Mouse (Mus musculus) embryonic facial prominence, embryonic 12.5 days (tissue): ENCODE measurements around the gene Glrx. TPM values are rescaled to one million over a fixed set of nuclear protein-coding genes. Genes with fewer than 3 reads are reported as not detected.
"Not testable (repeated sequence)": the region's sequence is repeated elsewhere in the genome, so short reads cannot be mapped to it uniquely, and the experiment has no call there.

Source experiments
- ATAC-seq: fragments of 200-750 bp; cut with Nextera tagmentation; 2 replicates; pipeline ENCODE4 v1.8.0; 2017; ENCODE audit not compliant: insufficient number of reproducible peaks, insufficient read depth, low FRiP score, low TSS enrichment
- H3K27ac ChIP-seq: fragments of 300-500 bp; sonication (generic); 2 replicates; pipeline ENCODE4 v1.5.1; 2016; ENCODE audit warnings: mild to moderate bottlenecking
- H3K27me3 ChIP-seq: fragments of 300-500 bp; sonication (generic); 2 replicates; pipeline ENCODE4 v1.6.1; 2016; ENCODE audit warnings: mild to moderate bottlenecking, moderate library complexity
- H3K36me3 ChIP-seq: fragments of 300-500 bp; sonication (generic); 2 replicates; pipeline ENCODE4 v1.6.1; 2016; ENCODE audit warnings: mild to moderate bottlenecking
- H3K4me1 ChIP-seq: fragments of 300-500 bp; sonication (generic); 2 replicates; pipeline ENCODE4 v1.6.1; 2016
- H3K4me2 ChIP-seq: fragments of 300-500 bp; sonication (generic); replicated peaks from 2 replicates; pipeline ENCODE4 v1.6.1; 2016; ENCODE audit warnings: mild to moderate bottlenecking, moderate library complexity
- H3K4me3 ChIP-seq: fragments of 300-500 bp; sonication (generic); 2 replicates; pipeline ENCODE4 v1.5.1; 2016; ENCODE audit warnings: mild to moderate bottlenecking
- H3K9ac ChIP-seq: fragments of 300-500 bp; sonication (generic); 2 replicates; pipeline ENCODE4 v1.6.1; 2016; ENCODE audit warnings: mild to moderate bottlenecking, moderate library complexity
- H3K9me3 ChIP-seq: fragments of 300-500 bp; sonication (generic); 2 replicates; pipeline ENCODE4 v1.6.1; 2016; ENCODE audit warnings: mild to moderate bottlenecking, moderate library complexity
- WGBS: fragments of 180-500 bp; shearing (Covaris S2); methylation state at CpG from one replicate; pipeline ENCODE4 v1.1.7; 2016; 5-methylcytosine and 5-hydroxymethylcytosine counted together
- polyA plus RNA-seq: library from polyadenylated mRNA; unstranded; fragments of >200 nt; fragmentation: Nextera tagmentation; extraction: Ambion mirVana; gene quantifications from 2 replicates; pipeline ENCODE4 v1.2.1, GENCODE M21; 2016

The Glrx gene
- polyA plus RNA-seq, 1 experiment from 2014 or later, result 30.0 TPM

DNA sequence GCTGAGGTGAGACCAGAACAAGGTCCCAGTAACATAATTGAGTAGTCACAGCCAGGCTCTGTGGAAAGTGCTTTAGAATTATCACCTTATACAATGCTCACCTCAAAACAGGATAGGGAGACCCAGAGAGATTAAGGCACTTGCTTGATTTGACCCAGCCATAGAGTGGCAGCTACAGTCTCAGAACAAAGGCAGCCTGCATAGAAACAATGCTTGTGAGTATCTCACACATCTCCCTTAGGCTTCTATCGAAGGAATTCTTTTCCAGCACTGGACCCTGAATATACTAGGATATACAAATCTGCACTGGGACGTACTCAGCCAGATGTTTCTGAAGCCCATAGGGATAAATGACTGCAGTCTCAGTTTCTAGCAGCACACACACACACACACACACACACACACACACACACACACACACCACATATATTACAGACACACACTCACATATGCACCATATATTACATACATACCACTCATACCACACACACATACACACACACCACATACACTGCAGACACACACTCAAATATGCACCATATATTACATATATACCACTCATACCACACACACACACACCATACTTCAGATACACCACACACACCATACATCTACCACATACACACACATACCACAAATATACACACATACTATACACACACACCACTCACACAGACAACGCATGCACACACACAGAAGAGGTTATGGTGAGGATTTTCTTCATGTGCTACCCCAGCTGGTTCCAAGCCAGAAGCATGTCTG, 20.5 kb upstream of the Glrx start:
- H3K4me2 ChIP-seq, result no peak overlapping the region
- no peaks in the 10 kb centered on the region for H3K9me3 ChIP-seq
- H3K4me1 ChIP-seq, result no peaks in the 10 kb centered on the region
- 68% methylated on average over 3 of the region's 3 CpGs for WGBS
- no peaks in the 10 kb centered on the region for H3K36me3 ChIP-seq
- H3K4me3 ChIP-seq, result no peak overlapping the region
- no peak overlapping the region for H3K9ac ChIP-seq
- H3K27me3 ChIP-seq, result no peaks in the 10 kb centered on the region
- ATAC-seq, result no peak
- no peak overlapping the region for H3K27ac ChIP-seq

DNA sequence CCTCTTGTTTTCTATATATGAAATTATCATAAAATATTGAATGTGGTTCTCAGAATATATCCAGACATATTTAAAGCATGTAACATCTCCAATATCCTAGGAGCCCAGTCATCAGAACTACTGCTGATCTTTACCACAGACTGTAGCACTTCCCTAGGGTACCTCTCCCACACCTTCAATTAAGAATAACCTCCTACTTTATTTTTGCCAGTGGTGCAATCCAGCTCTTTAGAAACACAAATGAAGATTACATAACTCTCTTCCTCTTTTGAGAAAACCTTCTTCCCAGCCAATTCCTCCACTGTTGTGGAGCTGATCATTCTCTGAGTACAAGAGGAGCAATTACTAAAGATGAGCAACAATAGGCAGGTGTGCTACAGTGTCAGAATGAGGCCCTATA, 19.8 kb upstream of the Glrx start:
- no peak for ATAC-seq
- H3K4me2 ChIP-seq, result no peak overlapping the region
- no peak overlapping the region for H3K4me3 ChIP-seq
- no peaks in the 10 kb centered on the region for H3K27me3 ChIP-seq
- H3K9ac ChIP-seq, result no peak overlapping the region
- H3K27ac ChIP-seq, result no peak overlapping the region
- H3K36me3 ChIP-seq, result no peaks in the 10 kb centered on the region
- no peaks in the 10 kb centered on the region for H3K4me1 ChIP-seq
- no peaks in the 10 kb centered on the region for H3K9me3 ChIP-seq

DNA sequence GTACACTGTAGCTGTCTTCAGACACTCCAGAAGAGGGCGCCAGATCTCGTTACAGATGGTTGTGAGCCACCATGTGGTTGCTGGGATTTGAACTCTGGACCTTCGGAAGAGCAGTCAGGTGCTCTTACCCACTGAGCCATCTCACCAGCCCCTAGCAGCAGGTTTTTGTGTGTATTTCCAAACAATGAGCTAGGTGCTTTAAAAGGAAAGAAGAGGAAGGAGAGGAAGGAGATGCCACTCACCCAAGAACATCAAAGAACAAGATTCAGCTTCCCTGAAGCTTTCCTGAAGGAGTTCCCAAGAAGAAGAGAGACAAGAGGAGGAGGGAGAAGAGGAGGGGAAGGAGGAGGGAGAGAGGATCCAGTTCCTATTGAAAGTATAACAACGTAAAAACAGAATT, 17.3 kb upstream of the Glrx start:
- not testable (repeated sequence) for H3K27me3 ChIP-seq, H3K9ac ChIP-seq, H3K4me3 ChIP-seq, H3K4me2 ChIP-seq, ATAC-seq, H3K36me3 ChIP-seq, H3K9me3 ChIP-seq, H3K4me1 ChIP-seq, H3K27ac ChIP-seq
- WGBS, result 91% methylated on average over 4 of the region's 4 CpGs

DNA sequence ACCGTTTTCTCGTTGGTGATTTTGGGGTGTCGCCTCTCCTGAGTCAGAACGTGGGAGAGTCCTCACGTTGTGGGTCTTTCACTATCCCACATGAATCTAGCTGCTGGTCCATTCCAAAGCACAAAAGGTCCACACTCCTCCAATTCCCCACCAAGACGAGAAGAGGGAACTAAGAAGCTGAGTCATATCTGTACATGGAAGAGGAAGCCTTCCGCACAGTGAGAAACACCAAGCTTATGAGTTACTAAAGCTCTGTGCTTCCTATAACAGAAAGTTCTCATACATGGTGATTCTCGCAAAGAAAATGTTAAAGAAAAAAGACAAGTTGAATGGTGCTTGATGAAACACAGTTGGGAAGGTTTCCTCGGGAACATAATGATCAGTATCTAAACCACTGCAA, 16.5 kb upstream of the Glrx start:
- Histone ChIP-seq H3K36me3 (no peaks in the 10 kb centered on the region), H3K9me3 (no peaks in the 10 kb centered on the region), H3K27me3 (no peaks in the 10 kb centered on the region), H3K4me1 (no peaks in the 10 kb centered on the region), H3K4me3 (no peak overlapping the region), H3K9ac (no peak overlapping the region), H3K27ac (no peak overlapping the region), H3K4me2 (no peak overlapping the region)
- ATAC-seq, result no peak
- 87% methylated on average over 9 of the region's 9 CpGs for WGBS

DNA sequence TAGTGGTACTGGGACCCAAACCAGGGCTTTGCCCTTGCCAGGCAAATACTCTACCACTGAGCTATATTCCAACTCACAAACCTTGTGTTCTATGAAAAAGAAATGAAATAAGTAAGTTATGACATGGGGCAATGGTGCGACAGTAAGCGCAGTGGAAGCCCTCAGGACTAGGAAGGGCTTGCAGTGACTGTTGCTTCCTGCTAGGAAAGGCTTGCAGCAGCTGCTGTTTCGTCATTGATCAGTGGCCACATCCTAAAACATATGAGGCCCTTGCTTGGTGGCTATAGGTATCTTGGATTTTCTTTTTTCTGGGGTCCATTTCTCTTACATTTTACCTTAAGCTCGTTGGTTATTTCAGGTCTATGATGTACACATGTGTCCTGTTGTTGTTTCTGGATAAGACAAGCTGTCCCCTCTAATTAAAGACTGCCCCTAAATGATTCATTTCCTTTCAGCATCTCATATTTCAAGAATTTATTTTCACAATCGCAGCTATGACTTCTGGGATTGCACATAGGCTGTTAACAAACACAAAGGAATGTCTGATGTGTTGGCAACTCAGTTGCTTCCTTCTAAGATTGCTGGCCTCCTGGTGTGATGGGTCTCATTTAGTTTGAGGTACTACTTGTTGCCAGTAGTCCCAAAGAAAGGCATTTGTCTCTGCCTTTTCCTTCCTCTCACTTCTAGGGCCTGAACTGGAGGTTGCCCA, 14.9 kb upstream of the Glrx start:
- Histone ChIP-seq H3K9ac (no peak overlapping the region), H3K4me1 (no peaks in the 10 kb centered on the region), H3K27ac (no peak overlapping the region), H3K27me3 (no peaks in the 10 kb centered on the region), H3K4me3 (no peak overlapping the region), H3K4me2 (no peak overlapping the region), H3K36me3 (no peaks in the 10 kb centered on the region), H3K9me3 (no peaks in the 10 kb centered on the region)
- WGBS, result 72% methylated on average over 5 of the region's 5 CpGs
- ATAC-seq, result no peak

DNA sequence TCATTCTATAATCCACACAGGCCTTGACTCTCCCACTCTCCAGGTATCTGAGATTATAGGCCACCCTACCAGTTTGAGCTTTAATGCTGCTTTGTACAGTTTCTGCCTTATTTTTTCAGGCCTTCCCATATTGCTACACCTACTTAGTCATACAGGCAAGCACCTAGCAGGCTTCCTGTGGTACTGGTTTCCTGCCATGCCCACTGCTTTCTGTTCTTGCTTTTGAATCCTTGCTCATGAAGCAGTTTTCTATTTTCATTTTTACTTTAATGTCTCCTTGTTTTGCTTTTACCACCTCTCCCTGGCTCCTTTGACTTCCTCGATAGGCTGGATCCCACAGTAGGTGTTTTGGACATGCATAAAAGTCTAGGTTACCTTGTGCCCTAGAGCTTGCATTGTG, 14.3 kb upstream of the Glrx start:
- 93% methylated on average over 1 of the region's 1 CpGs for WGBS
- Histone ChIP-seq H3K4me2 (no peak overlapping the region), H3K9ac (no peak overlapping the region), H3K36me3 (no peaks in the 10 kb centered on the region), H3K4me1 (no peaks in the 10 kb centered on the region), H3K27me3 (no peaks in the 10 kb centered on the region), H3K27ac (no peak overlapping the region), H3K9me3 (no peaks in the 10 kb centered on the region), H3K4me3 (no peak overlapping the region)
- no peak for ATAC-seq

DNA sequence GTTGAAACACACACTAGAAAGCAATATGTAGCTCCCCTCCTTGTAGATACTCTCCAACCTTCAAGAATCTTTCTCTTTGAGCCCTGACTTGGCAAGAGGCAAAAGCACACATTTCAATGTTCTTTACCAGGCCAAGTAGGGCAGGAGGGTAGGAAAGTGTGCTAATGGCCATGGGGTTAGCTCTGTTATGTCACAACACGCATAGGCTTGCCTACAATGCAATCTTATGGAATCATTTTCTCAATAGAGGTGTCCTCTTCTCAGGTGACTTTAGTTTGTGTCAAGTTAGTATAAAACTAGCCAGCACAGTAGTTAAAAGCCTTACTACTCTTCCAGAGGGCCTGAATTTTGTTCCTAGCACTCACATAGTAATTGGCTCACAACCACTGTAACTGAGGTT, 9.0 kb upstream of the Glrx start:
- 90% methylated on average over 1 of the region's 1 CpGs for WGBS
- H3K4me1 ChIP-seq, result no peaks in the 10 kb centered on the region
- no peak overlapping the region for H3K4me2 ChIP-seq
- no peak overlapping the region for H3K27ac ChIP-seq
- no peak overlapping the region for H3K4me3 ChIP-seq
- H3K36me3 ChIP-seq, result no peaks in the 10 kb centered on the region
- no peaks in the 10 kb centered on the region for H3K9me3 ChIP-seq
- no peaks in the 10 kb centered on the region for H3K27me3 ChIP-seq
- H3K9ac ChIP-seq, result no peak overlapping the region
- no peak for ATAC-seq

DNA sequence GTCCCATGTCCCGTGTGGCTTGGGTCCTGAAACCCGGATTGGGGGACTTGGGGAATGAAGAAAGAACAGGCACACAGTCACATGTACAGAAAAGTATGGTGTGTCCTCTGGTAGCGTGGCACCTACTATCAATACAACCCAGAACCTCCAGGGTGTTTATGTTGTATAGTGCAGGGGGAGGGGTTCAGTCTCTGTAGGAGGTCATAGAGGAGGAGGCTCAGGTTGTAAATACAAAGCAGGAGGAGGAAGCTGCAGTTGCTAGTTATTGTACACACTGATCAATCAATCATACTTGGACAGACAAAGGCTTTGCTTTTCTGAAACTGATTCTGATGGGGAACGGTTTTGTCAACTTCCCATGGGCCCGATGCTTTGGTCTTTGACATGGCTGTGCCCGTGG, 8.0 kb upstream of the Glrx start:
- H3K9me3 ChIP-seq, result no peaks in the 10 kb centered on the region
- H3K27ac ChIP-seq, result no peak overlapping the region
- no peak overlapping the region for H3K9ac ChIP-seq
- H3K4me2 ChIP-seq, result no peak overlapping the region
- H3K4me1 ChIP-seq, result no peaks in the 10 kb centered on the region
- H3K27me3 ChIP-seq, result no peaks in the 10 kb centered on the region
- 78% methylated on average over 6 of the region's 6 CpGs for WGBS
- ATAC-seq, result no peak
- H3K4me3 ChIP-seq, result no peak overlapping the region
- H3K36me3 ChIP-seq, result no peaks in the 10 kb centered on the region

DNA sequence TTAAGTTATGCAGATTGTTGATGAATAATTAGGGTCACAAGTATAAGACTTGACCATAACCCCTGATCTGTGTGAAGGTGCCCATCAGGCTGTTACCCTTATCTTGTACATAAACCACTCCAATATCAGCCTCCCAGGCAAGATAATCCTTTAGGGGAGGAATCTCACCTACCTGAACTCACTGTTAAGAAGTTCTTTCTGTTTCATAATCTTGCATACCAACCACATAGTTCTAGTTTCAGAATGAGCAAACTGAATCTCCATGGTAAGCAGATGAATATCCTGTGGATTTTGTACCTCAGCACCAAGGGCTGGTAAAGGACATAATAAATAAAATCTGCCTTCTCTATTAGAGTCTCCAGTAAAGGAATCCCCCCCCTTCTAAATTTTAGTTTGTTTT, 7.0 kb upstream of the Glrx start:
- ATAC-seq, result no peak
- Histone ChIP-seq H3K4me2 (no peak overlapping the region), H3K4me1 (no peaks in the 10 kb centered on the region), H3K27me3 (no peaks in the 10 kb centered on the region), H3K27ac (no peak overlapping the region), H3K9ac (no peak overlapping the region), H3K9me3 (no peaks in the 10 kb centered on the region), H3K36me3 (no peaks in the 10 kb centered on the region), H3K4me3 (no peak overlapping the region)

DNA sequence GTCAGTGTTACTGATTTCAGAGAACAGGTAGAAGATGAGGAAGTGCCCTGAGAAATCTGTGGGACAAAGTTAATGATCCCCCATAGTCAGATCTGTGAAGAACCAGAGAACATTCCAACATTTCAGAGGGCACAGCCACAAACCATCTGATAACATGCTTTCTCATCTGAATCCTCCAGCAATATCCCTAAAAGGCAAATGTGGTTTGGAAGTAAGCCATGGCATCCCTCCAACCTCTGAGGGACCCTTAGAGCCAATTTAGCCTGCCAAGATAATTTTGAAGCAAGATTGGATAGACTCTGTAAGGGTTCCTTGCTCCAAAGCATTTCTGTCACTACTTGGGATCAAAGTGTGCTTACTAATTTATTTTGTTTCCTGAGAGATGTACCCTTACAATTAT, 6.2 kb upstream of the Glrx start:
- H3K27ac ChIP-seq, result no peak overlapping the region
- no peak overlapping the region for H3K4me2 ChIP-seq
- ATAC-seq, result no peak
- no peaks in the 10 kb centered on the region for H3K9me3 ChIP-seq
- H3K4me1 ChIP-seq, result no peaks in the 10 kb centered on the region
- no peak overlapping the region for H3K9ac ChIP-seq
- H3K27me3 ChIP-seq, result no peaks in the 10 kb centered on the region
- H3K36me3 ChIP-seq, result no peaks in the 10 kb centered on the region
- no peak overlapping the region for H3K4me3 ChIP-seq

DNA sequence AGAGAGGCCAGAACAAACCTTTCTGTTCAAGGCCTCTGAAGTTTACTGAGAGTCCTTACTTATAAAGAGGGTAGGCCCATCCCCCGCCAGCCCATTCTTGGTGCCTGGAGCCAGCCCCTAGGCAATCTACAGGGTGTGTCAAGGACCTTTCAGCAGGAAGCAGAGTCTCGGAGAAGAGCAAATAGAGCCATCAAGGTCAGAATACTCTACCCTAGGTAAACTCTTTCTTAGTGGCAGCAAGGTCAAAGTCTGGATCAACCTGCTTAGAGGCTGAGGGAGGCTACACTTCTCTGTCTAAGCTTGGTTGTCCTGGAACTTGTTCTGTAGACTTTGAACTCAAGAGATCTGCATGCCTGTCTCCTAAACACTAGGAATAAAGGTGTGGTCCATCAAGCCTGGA, 4.2 kb upstream of the Glrx start:
- Histone ChIP-seq H3K9me3 (no peaks in the 10 kb centered on the region), H3K4me2 (no peak overlapping the region), H3K36me3 (no peaks in the 10 kb centered on the region), H3K4me3 (no peak overlapping the region), H3K27me3 (no peaks in the 10 kb centered on the region), H3K9ac (no peak overlapping the region), H3K27ac (no peak overlapping the region), H3K4me1 (peaks cover 2% of the 10 kb centered on the region)
- 65% methylated on average over 2 of the region's 2 CpGs for WGBS
- no peak for ATAC-seq

DNA sequence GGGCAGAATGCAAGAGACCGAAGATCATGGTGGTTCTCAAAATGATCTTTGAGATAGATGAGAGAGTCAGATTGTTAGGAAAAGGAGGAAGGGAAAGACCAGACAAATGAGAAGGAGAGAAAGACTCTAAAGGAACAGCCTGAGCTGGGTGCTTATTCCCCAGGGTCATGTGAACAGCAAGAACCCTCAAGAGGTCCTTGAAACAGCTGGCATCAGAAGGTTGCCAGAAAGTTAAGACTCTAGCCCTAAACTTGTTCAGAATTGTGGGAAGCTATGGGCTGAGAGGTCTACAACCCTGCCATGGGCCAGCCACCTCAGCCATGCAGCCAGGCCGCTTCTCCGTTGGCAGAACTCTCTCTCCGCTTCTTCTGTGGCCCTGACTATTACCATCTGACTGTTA, 1.2 kb upstream of the Glrx start:
- H3K4me1 ChIP-seq, result peaks cover 16% of the 10 kb centered on the region
- no peak overlapping the region for H3K27ac ChIP-seq
- H3K36me3 ChIP-seq, result no peaks in the 10 kb centered on the region
- WGBS, result 83% methylated on average over 4 of the region's 4 CpGs
- H3K4me3 ChIP-seq, result no peak overlapping the region
- no peak overlapping the region for H3K9ac ChIP-seq
- no peak overlapping the region for H3K4me2 ChIP-seq
- no peaks in the 10 kb centered on the region for H3K9me3 ChIP-seq
- no peaks in the 10 kb centered on the region for H3K27me3 ChIP-seq
- no peak for ATAC-seq
